Comparison of ENCODE assay signal across 7 mouse cellular contexts in genomic region chrX:162642402-162643090, GRCm38 (mm10). TPM values are rescaled to one million over a fixed set of nuclear protein-coding genes. Genes with fewer than 3 reads are reported as not detected.
A peak's percentile ranks its signal among the peaks of the same experiment; 100 is the strongest.
DNase-seq lines count a peak whose midpoint lies in the region; ATAC-seq lines count a peak whose summit lies in the region.

No protein-coding gene starts in this region.

- DNase-seq in spleen, postnatal 10 days (ENCODE audit: low spot score in 2 of 2), result peak; percentile 8 to 23
- DNase-seq in spleen, adult 12 weeks (ENCODE audit: low spot score), result no peak
- DNase-seq in liver, embryonic 11.5 days (ENCODE audit: low spot score), result peak; percentile 30
- DNase-seq in skeletal muscle tissue, adult 2 months (ENCODE audit: low read depth, low spot score), result peak; percentile 9
- no peak for DNase-seq in urinary bladder, postnatal 10 days (ENCODE audit: low spot score)
- no peak for DNase-seq in thymus, postnatal 0 days (ENCODE audit: low spot score)

- peak; percentile 70 for ATAC-seq in forebrain, embryonic 15.5 days (replicated peaks)
- ATAC-seq in liver, embryonic 11.5 days (replicated peaks; ENCODE audit: low FRiP score), result peak; percentile 32

- H3K4me1 ChIP-seq in forebrain, embryonic 15.5 days, result no peaks in the 10 kb centered on the region
- no peaks in the 10 kb centered on the region for H3K4me1 ChIP-seq in liver, embryonic 11.5 days (replicated peaks; ENCODE audit: control insufficient read depth, insufficient read depth, low read length)

- H3K4me2 ChIP-seq in forebrain, embryonic 15.5 days (replicated peaks), result peak overlapping the region; percentile 58
- peak overlapping the region; percentile 89 for H3K4me2 ChIP-seq in liver, embryonic 11.5 days

- no peaks in the 10 kb centered on the region for H3K9me3 ChIP-seq in forebrain, embryonic 15.5 days
- H3K9me3 ChIP-seq in liver, embryonic 11.5 days (ENCODE audit: control insufficient read depth, low read length), result no peaks in the 10 kb centered on the region

- peak overlapping the region; percentile 65 for H3K4me3 ChIP-seq in forebrain, embryonic 15.5 days
- H3K4me3 ChIP-seq in liver, embryonic 11.5 days (ENCODE audit: low read depth, low read length), result peak overlapping the region; percentile 67

- no peak overlapping the region for H3K27ac ChIP-seq in forebrain, embryonic 15.5 days (replicated peaks)
- peak overlapping the region; percentile 65 for H3K27ac ChIP-seq in liver, embryonic 11.5 days (ENCODE audit: low read depth, low read length)

- 52% methylated on average over 11 of the region's 11 CpGs for WGBS in forebrain, embryonic 15.5 days
- 41% methylated on average over 11 of the region's 11 CpGs for WGBS in liver, embryonic 11.5 days

- peak overlapping the region; percentile 64 for H3K9ac ChIP-seq in forebrain, embryonic 15.5 days (replicated peaks)
- no peak overlapping the region for H3K9ac ChIP-seq in liver, embryonic 11.5 days (ENCODE audit: low read depth, low read length)

- peaks cover 5% of the 10 kb centered on the region; the same call in 1 of the 2 replicates for H3K27me3 ChIP-seq in forebrain, embryonic 15.5 days
- peaks cover 17% of the 10 kb centered on the region for H3K27me3 ChIP-seq in liver, embryonic 11.5 days (replicated peaks; ENCODE audit: control insufficient read depth, insufficient read depth, low read length)

- H3K36me3 ChIP-seq in forebrain, embryonic 15.5 days, result no peaks in the 10 kb centered on the region
- H3K36me3 ChIP-seq in liver, embryonic 11.5 days (ENCODE audit: control insufficient read depth, insufficient read depth, low read length), result no peaks in the 10 kb centered on the region

RNA-seq across cellular contexts. Expression of gene Reps2, which starts 0.9 kb away (rescaled TPM):
- 3.9 and 4.3 TPM in 2 replicates for polyA plus RNA-seq in forebrain, embryonic 15.5 days (2015; fragmentation: Nextera tagmentation; extraction: Ambion mirVana)
- polyA plus RNA-seq in liver, embryonic 11.5 days (2014; fragmentation: Nextera tagmentation; extraction: Ambion mirVana), result 1.9 and 2.6 TPM in 2 replicates
- 0.05 and 0.14 TPM in 2 replicates for polyA plus RNA-seq in thymus, postnatal 0 days (2015; fragmentation: Nextera tagmentation; extraction: Ambion mirVana)

Comparison
In these comparisons a context has a peak if more than half of its experiments do, and no peak if none do; other contexts are left out.
1. DNase-seq: peak in spleen, postnatal 10 days (2 of 2), liver, embryonic 11.5 days (single experiment) and skeletal muscle tissue, adult 2 months (single experiment); none in spleen, adult 12 weeks (single experiment), urinary bladder, postnatal 10 days (single experiment) and thymus, postnatal 0 days (single experiment).